8 mouse cellular contexts compared by ENCODE assay signal in the genomic region with DNA sequence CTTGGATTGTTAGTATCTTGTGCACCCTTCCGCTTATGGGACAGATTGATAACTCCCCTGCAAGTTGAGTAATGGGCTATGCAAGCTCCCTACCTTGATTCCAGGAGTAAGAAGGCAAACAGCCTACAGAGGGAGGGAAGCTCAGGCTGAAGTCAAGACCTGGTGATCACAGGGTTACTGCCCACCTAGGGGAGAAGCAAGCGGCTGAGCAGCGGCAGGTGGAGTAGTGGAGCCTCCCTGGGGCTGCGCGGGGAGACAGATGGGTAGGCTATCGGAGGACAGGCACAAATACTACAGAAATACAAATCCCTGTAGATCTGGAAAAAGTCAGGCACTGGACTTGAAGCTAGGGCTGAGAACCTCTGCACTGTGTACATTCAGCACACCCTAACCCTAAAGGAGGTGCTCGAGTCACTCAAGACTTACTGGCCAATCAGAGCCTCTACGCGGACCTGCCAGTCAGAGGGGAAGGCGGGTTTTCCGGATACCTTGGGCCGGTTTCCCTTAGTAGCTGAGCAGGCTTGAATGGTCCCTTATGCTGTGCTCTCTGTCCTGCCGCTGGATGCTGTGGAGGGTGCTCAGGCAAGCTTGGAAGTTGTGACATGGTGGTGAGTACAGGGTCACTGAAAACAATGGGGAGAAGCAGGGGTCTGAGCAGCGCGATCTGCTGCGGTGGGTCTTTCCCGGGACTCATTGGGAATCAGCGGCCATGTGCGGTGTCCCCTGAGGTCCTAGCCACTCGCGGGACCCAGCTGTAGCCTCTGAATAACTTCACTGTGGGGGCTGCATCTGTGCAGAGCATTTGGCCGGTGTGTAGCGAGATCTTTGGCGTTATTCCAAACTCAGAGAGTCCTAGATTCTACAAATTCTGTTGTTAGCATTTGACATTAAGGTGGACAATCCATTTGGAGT. TPM values are rescaled to one million over a fixed set of nuclear protein-coding genes. Genes with fewer than 3 reads are reported as not detected.
DNase-seq lines count a peak whose midpoint lies in the region; ATAC-seq and TF ChIP-seq lines count a peak whose summit lies in the region.
"Not testable (repeated sequence)": the region's sequence is repeated elsewhere in the genome, so short reads cannot be mapped to it uniquely, and the experiment has no call there.

A gene (plus strand): TSS at position 496 of the 912 bp plus-strand sequence.

- H3K4me2 ChIP-seq in kidney, embryonic 14.5 days (replicated peaks; ENCODE audit: low read depth, low read length): peak within 1 kb of the TSS; percentile 41
- not testable (repeated sequence) for H3K4me2 ChIP-seq in limb, embryonic 13.5 days (replicated peaks); midbrain, embryonic 15.5 days

- H3K9ac ChIP-seq in kidney, embryonic 14.5 days (ENCODE audit: low read depth, low read length): peak within 1 kb of the TSS; percentile 44; the same call in 1 of the 2 replicates
- not testable (repeated sequence) for H3K9ac ChIP-seq in limb, embryonic 13.5 days; midbrain, embryonic 15.5 days

- peak; percentile 100 for ATAC-seq in kidney, embryonic 14.5 days (ENCODE audit: low FRiP score, low TSS enrichment)
- not testable (repeated sequence) for ATAC-seq in limb, embryonic 13.5 days (ENCODE audit: low FRiP score, low read depth); midbrain, embryonic 15.5 days (replicated peaks)

- H3K4me1 ChIP-seq in embryonic fibroblast, embryonic 13.5 days (ENCODE audit: control insufficient read depth, insufficient read depth, low read length); kidney, embryonic 14.5 days (ENCODE audit: control insufficient read depth, insufficient read depth, low read length); limb, embryonic 13.5 days; midbrain, embryonic 15.5 days; spleen, adult 2 months (ENCODE audit: control insufficient read depth, insufficient read depth, insufficient read length): not testable (repeated sequence)

- not testable (repeated sequence) for H3K27me3 ChIP-seq in kidney, embryonic 14.5 days (ENCODE audit: control insufficient read depth, insufficient read depth, low read length); limb, embryonic 13.5 days; midbrain, embryonic 15.5 days (replicated peaks); spleen, adult 2 months (ENCODE audit: control insufficient read depth, insufficient read depth, low read length)

- not testable (repeated sequence) for H3K36me3 ChIP-seq in kidney, embryonic 14.5 days (ENCODE audit: control insufficient read depth, insufficient read depth, low read length); limb, embryonic 13.5 days; midbrain, embryonic 15.5 days (replicated peaks); spleen, adult 2 months (ENCODE audit: control insufficient read depth, insufficient read depth, low read length)

- not testable (repeated sequence) for H3K4me3 ChIP-seq in embryonic fibroblast, embryonic 13.5 days (ENCODE audit: insufficient read depth, low read length); limb, embryonic 13.5 days; midbrain, embryonic 15.5 days; spleen, adult 2 months (ENCODE audit: extremely low read depth, insufficient read depth, insufficient read length)
- peak within 1 kb of the TSS; percentile 41 for H3K4me3 ChIP-seq in kidney, embryonic 14.5 days (ENCODE audit: low read length)

- TF ChIP-seq CTCF in embryonic fibroblast, embryonic 13.5 days (IDR thresholded peaks at IDR 0.05; ENCODE audit: borderline replicate concordance, insufficient read depth, low read length); spleen, adult 2 months (IDR thresholded peaks at IDR 0.05; ENCODE audit: extremely low read depth, insufficient read depth, insufficient read length, insufficient replicate concordance): not testable (repeated sequence)

- not testable (repeated sequence) for H3K9me3 ChIP-seq in kidney, embryonic 14.5 days (ENCODE audit: control insufficient read depth, low read length); limb, embryonic 13.5 days; midbrain, embryonic 15.5 days

- peak; percentile 89 for DNase-seq in A20 (ENCODE audit: low read depth, low spot score)
- peak; percentile 42 to 68 for DNase-seq in adrenal gland, postnatal 4 days (ENCODE audit: low spot score in 2 of 2)
- peak; percentile 86 to 89 for DNase-seq in heart, adult 9 months (ENCODE audit: low spot score in 2 of 2)
- DNase-seq in spleen, adult 2 months (ENCODE audit: low read depth in 1 of 2, low spot score in 2 of 2): peak; percentile 54 to 81

- 2% methylated on average over 22 of the region's 24 CpGs for WGBS in kidney, embryonic 14.5 days
- WGBS in limb, embryonic 13.5 days: no CpG with 5 or more reads among the region's 24 CpGs
- WGBS in midbrain, embryonic 15.5 days: no CpG with 5 or more reads among the region's 24 CpGs
- WGBS in spleen, adult 2 months: no CpG with 5 or more reads among the region's 24 CpGs

- not testable (repeated sequence) for H3K27ac ChIP-seq in embryonic fibroblast, embryonic 13.5 days (ENCODE audit: insufficient read depth, low read length); kidney, embryonic 14.5 days (ENCODE audit: low read depth, low read length); limb, embryonic 13.5 days; midbrain, embryonic 15.5 days; spleen, adult 2 months (ENCODE audit: insufficient read depth, low read length)

- not testable (repeated sequence) for TF ChIP-seq POLR2A in embryonic fibroblast, embryonic 13.5 days (IDR thresholded peaks at IDR 0.05; ENCODE audit: low read depth, low read length); spleen, adult 2 months (IDR thresholded peaks at IDR 0.05; ENCODE audit: low read depth, low read length)

RNA-seq across cellular contexts. Expression of the gene that starts here (rescaled TPM):
- total RNA-seq in adrenal gland, postnatal 4 days (2021): 10 to 100 TPM; 33.3 to 33.5 TPM
- 10.3 and 18.8 TPM in 2 replicates for polyA plus RNA-seq in embryonic fibroblast, embryonic 13.5 days (2011; ENCODE audit: insufficient read length, low read depth, missing spikeins)
- polyA plus RNA-seq in kidney, embryonic 14.5 days (2014; fragmentation: Nextera tagmentation; extraction: Ambion mirVana): 28.5 and 29.6 TPM in 2 replicates
- 27.5 and 28.2 TPM in 2 replicates for polyA plus RNA-seq in limb, embryonic 13.5 days (2015; fragmentation: Nextera tagmentation; extraction: Ambion mirVana)
- 22.2 and 23.2 TPM in 2 replicates for polyA plus RNA-seq in midbrain, embryonic 15.5 days (2015; fragmentation: Nextera tagmentation; extraction: Ambion mirVana)
- 1.2 and 2.6 TPM in 2 replicates for polyA plus RNA-seq in spleen, adult 2 months (2012; rRNA removed)
